Mouse (Mus musculus): ENCODE results near the gene Cdc42bpg.

- TF ChIP-seq POLR2A (IDR thresholded peaks at IDR 0.05; ENCODE audit: insufficient read depth, low read depth, low read length) (no peak), CTCF (IDR thresholded peaks at IDR 0.05; ENCODE audit: insufficient read depth, low read depth, low read length) (no peak)
These were observed 45.9 kb downstream of the Cdc42bpg start for GRCm38 (mm10) chr19:6352107-6352505.
